8 mouse cellular contexts compared by ENCODE assay signal in the genomic region with DNA sequence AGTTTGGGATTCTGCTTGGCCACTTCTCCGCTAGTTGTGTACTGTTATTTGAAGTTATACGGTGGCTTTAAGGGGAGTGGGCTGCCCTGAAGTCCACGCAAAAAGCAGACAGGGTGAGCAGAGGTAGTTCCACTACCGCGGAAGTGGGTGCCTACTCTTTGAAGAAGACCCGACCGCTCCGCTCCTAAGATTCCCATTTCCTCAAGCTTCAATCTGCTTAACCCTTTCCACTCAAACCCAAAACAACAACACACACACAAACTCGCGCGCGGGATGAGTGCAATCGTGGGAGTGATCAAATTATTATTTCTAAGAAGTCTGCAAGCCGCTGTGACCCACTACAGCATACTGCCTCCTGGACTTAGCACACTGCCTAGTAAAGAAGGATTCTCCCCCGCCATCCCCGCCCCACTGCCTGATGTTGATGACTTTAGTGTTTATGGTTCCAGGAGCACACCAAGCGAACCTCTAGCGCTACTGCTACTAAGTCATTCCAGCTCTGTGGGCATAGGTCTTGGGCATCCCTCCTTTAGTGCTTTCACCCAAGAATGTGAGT. TPM values are rescaled to one million over a fixed set of nuclear protein-coding genes. Genes with fewer than 3 reads are reported as not detected.
DNase-seq lines count a peak whose midpoint lies in the region; ATAC-seq and TF ChIP-seq lines count a peak whose summit lies in the region.

No protein-coding gene starts in this region.

- H3K36me3 ChIP-seq in heart, embryonic 15.5 days = no peaks in the 10 kb centered on the region
- H3K36me3 ChIP-seq in forebrain, embryonic 15.5 days = no peaks in the 10 kb centered on the region
- H3K36me3 ChIP-seq in midbrain, embryonic 13.5 days = no peaks in the 10 kb centered on the region
- H3K36me3 ChIP-seq in thymus, adult 2 months (ENCODE audit: control insufficient read depth, insufficient read depth, low read length) = no peaks in the 10 kb centered on the region

- no peak for ATAC-seq in heart, embryonic 15.5 days (replicated peaks; ENCODE audit: insufficient number of reproducible peaks, insufficient read depth, low FRiP score, low read depth)
- ATAC-seq in forebrain, embryonic 15.5 days (replicated peaks) = no peak
- no peak for ATAC-seq in midbrain, embryonic 13.5 days

- no peak overlapping the region for H3K27ac ChIP-seq in heart, embryonic 15.5 days
- no peak overlapping the region for H3K27ac ChIP-seq in forebrain, embryonic 15.5 days (replicated peaks)
- no peak overlapping the region for H3K27ac ChIP-seq in midbrain, embryonic 13.5 days
- H3K27ac ChIP-seq in thymus, adult 2 months (ENCODE audit: control insufficient read depth, insufficient read depth, low read length) = no peak overlapping the region

- intact Hi-C loops in left cerebral cortex, postnatal 10 days (cut with DNase I) = no loop called here

- WGBS in heart, embryonic 15.5 days = 1% methylated on average over 18 of the region's 18 CpGs
- WGBS in forebrain, embryonic 15.5 days = 1% methylated on average over 18 of the region's 18 CpGs
- WGBS in midbrain, embryonic 13.5 days = 0% methylated on average over 18 of the region's 18 CpGs
- 8% methylated on average over 18 of the region's 18 CpGs for WGBS in thymus, adult 2 months

- peak overlapping the region; percentile 63 for H3K4me3 ChIP-seq in heart, embryonic 15.5 days
- H3K4me3 ChIP-seq in forebrain, embryonic 15.5 days = peak overlapping the region; percentile 77
- peak overlapping the region; percentile 81 for H3K4me3 ChIP-seq in midbrain, embryonic 13.5 days (replicated peaks)
- no peak overlapping the region for H3K4me3 ChIP-seq in thymus, adult 2 months (ENCODE audit: control insufficient read depth, insufficient read depth, low read length)

- peaks cover 43% of the 10 kb centered on the region for H3K27me3 ChIP-seq in heart, embryonic 15.5 days
- no peaks in the 10 kb centered on the region for H3K27me3 ChIP-seq in forebrain, embryonic 15.5 days
- peaks cover 20% of the 10 kb centered on the region for H3K27me3 ChIP-seq in midbrain, embryonic 13.5 days
- H3K27me3 ChIP-seq in thymus, adult 2 months (ENCODE audit: control insufficient read depth, insufficient read depth, low read length) = peaks cover 5% of the 10 kb centered on the region; the same call in 1 of the 2 replicates

- peak overlapping the region; percentile 100 for H3K4me2 ChIP-seq in heart, embryonic 15.5 days
- peak overlapping the region; percentile 97 for H3K4me2 ChIP-seq in forebrain, embryonic 15.5 days (replicated peaks)
- H3K4me2 ChIP-seq in midbrain, embryonic 13.5 days (replicated peaks) = peak overlapping the region; percentile 97

- no peak for TF ChIP-seq POLR2A in thymus, adult 2 months (IDR thresholded peaks at IDR 0.05; ENCODE audit: control insufficient read depth, extremely low read depth, insufficient read depth, low read length, poor library complexity)

- H3K9me3 ChIP-seq in heart, embryonic 15.5 days (replicated peaks) = no peaks in the 10 kb centered on the region
- no peaks in the 10 kb centered on the region for H3K9me3 ChIP-seq in forebrain, embryonic 15.5 days
- no peaks in the 10 kb centered on the region for H3K9me3 ChIP-seq in midbrain, embryonic 13.5 days

- TF ChIP-seq CTCF in thymus, adult 2 months (IDR thresholded peaks at IDR 0.05; ENCODE audit: borderline replicate concordance, control insufficient read depth, extremely low read depth, insufficient read depth, low read length, poor library complexity) = no peak

- H3K9ac ChIP-seq in heart, embryonic 15.5 days = 0 out of 2 replicates have a peak overlapping the region, but pooled peaks have one; percentile 58
- H3K9ac ChIP-seq in forebrain, embryonic 15.5 days (replicated peaks) = peak overlapping the region; percentile 65
- H3K9ac ChIP-seq in midbrain, embryonic 13.5 days (replicated peaks) = peak overlapping the region; percentile 80

- DNase-seq in heart, postnatal 4 days = no peak
- DNase-seq in brain, adult 2 months (ENCODE audit: low read depth, low spot score) = peak; percentile 44
- DNase-seq in spleen, postnatal 14 days (ENCODE audit: low spot score in 2 of 2) = no peak
- DNase-seq in thymus, adult 2 months = no peak
- DNase-seq in left cerebral cortex, postnatal 10 days (ENCODE audit: extremely low spot score in 1 of 2, low spot score in 2 of 2) = no peak

- H3K4me1 ChIP-seq in heart, embryonic 15.5 days (replicated peaks) = peaks cover 17% of the 10 kb centered on the region
- H3K4me1 ChIP-seq in forebrain, embryonic 15.5 days = peaks cover 20% of the 10 kb centered on the region
- H3K4me1 ChIP-seq in midbrain, embryonic 13.5 days (replicated peaks) = peaks cover 16% of the 10 kb centered on the region
- no peaks in the 10 kb centered on the region for H3K4me1 ChIP-seq in thymus, adult 2 months (replicated peaks; ENCODE audit: control insufficient read depth, insufficient read depth, low read length)

RNA-seq across cellular contexts. Expression of gene Hs3st5, which starts 1.5 kb away (rescaled TPM):
- 0.35 and 0.81 TPM in 2 replicates for polyA plus RNA-seq in heart, embryonic 15.5 days (2015; fragmentation: Nextera tagmentation; extraction: Ambion mirVana)
- 1 to 10 TPM in 1 of 2 experiments, under 1 TPM in 1; 0.77 to 1.0 TPM for total RNA-seq in heart, postnatal 4 days (2021)
- 7.4 and 9.9 TPM in 2 replicates for polyA plus RNA-seq in forebrain, embryonic 15.5 days (2015; fragmentation: Nextera tagmentation; extraction: Ambion mirVana)
- 15.3 and 17.5 TPM in 2 replicates for polyA plus RNA-seq in midbrain, embryonic 13.5 days (2015; fragmentation: Nextera tagmentation; extraction: Ambion mirVana)
- 0.15 and 0.18 TPM in 2 replicates for polyA plus RNA-seq in thymus, adult 2 months (2012; rRNA removed)
- 10 to 100 TPM; 16.0 to 17.1 TPM for total RNA-seq in left cerebral cortex, postnatal 10 days (2021)
